Mouse (Mus musculus): ENCODE results near the gene Asb4. TPM values are rescaled to one million over a fixed set of nuclear protein-coding genes. Genes with fewer than 3 reads are reported as not detected.
A peak's percentile ranks its signal among the peaks of the same experiment; 100 is the strongest.

Asb4 gene
- polyA plus RNA-seq, 1 experiment from 2014 or later = 15.4 TPM

DNA sequence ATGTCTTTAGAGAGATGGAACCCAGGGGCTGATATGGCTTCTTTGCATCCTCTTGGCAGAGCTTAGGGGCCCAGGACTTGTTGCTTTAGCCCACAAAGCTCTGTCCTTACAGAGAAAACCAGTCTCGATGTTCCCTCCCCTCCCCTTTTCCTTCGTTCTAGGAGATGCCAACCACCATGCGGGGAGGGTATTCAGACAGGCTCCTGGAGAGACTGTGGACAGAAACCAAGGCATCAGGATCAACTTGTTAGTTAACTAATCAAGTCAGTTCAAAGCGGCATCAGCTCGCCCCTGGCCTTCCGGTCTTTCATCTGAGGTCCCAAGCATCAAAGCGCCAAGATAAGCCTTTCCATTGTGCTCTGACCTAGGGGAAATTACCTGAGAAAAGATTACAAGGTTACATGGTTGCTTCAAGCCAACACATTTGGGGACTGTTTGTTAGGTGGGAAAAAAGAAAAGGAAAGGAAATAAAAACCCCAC lies 2.0 kb downstream of the Asb4 start:
- no peaks in the 10 kb centered on the region for H3K36me3 ChIP-seq (ENCODE audit: control insufficient read depth, insufficient read depth, low read length)
- no peaks in the 10 kb centered on the region for H3K27me3 ChIP-seq (replicated peaks; ENCODE audit: control insufficient read depth, insufficient read depth, low read length)
- H3K9me3 ChIP-seq (ENCODE audit: control insufficient read depth, low read length) = no peaks in the 10 kb centered on the region
- no peak overlapping the region for H3K4me2 ChIP-seq (ENCODE audit: low read length)
- WGBS = 39% methylated on average over 7 of the region's 7 CpGs
- H3K9ac ChIP-seq (ENCODE audit: low read depth, low read length) = no peak overlapping the region
- no peak overlapping the region for H3K27ac ChIP-seq (ENCODE audit: low read depth, low read length)
- H3K4me1 ChIP-seq (ENCODE audit: control insufficient read depth, insufficient read depth, low read depth, low read length) = peaks cover 21% of the 10 kb centered on the region
- H3K4me3 ChIP-seq (ENCODE audit: low read length) = no peak overlapping the region
- ATAC-seq = no peak

DNA sequence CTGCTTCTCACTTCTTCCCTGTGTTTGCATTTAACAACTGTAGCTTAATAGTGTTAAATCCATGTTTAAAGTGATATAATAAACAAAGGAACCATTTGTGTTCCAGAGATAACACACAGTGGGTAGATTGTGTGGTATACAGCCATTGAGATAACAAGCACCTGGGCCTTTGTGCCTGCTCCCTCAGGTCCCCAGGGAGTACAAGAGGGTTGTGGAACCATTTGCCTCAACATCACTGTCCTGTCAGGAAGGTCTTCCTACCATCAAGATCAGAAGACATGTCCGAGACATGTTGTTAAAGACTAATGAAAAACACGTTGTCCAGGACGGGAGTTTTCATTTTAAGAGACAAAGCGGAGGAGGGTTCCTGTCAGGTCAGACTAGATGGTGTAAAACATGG lies 3.3 kb downstream of the Asb4 start:
- 90% methylated on average over 4 of the region's 4 CpGs for WGBS

DNA sequence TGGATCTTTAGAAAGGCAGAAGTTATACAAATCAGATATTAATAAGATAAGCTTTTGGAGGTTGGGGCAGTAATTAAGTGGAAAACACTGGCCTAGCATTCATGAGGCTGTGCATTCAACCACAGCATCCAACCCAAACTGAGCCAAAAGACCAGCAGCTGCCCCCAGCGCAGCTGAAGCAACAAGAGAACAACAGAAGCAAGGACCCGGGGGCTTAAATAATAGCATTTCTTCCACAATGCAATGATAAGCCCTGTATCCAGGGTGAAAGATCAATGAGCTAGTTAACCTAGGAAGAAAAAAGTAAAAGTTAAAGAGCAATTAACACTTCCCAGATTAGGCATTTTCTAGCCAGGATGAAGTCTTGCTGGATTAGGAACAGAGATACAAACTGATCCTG lies 4.2 kb downstream of the Asb4 start:
- 14% methylated on average over 2 of the region's 2 CpGs for WGBS

More for the DNA sequence above, 3.3 kb downstream of the Asb4 start:
- Histone ChIP-seq H3K27me3 (replicated peaks; ENCODE audit: control insufficient read depth, insufficient read depth, low read length) (no peaks in the 10 kb centered on the region), H3K36me3 (ENCODE audit: control insufficient read depth, insufficient read depth, low read length) (no peaks in the 10 kb centered on the region), H3K4me2 (ENCODE audit: low read length) (no peak overlapping the region), H3K27ac (ENCODE audit: low read depth, low read length) (no peak overlapping the region), H3K4me3 (ENCODE audit: low read length) (no peak overlapping the region), H3K9me3 (ENCODE audit: control insufficient read depth, low read length) (no peaks in the 10 kb centered on the region), H3K4me1 (ENCODE audit: control insufficient read depth, insufficient read depth, low read depth, low read length) (peaks cover 13% of the 10 kb centered on the region), H3K9ac (ENCODE audit: low read depth, low read length) (no peak overlapping the region)
- no peak for ATAC-seq

DNA sequence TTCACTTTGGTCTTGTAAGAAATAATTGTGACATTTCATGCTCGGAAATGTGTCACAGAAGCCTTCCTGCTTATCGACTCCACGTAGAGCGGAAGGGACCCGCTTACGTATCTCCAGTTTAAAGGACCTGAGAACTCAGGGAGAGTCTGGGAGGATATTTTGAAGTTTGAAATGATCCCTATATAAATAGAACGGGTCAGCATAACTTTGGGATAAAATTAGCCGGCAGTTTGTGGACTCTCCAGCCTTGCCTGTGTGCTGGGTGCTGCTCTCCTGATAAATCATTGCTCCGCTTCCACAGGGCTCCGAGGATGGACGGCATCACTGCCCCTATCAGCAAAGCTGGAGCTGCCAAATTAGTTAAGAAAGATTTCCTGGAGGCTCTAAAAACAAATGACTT lies 7.1 kb downstream of the Asb4 start:
- Histone ChIP-seq H3K4me1 (ENCODE audit: control insufficient read depth, insufficient read depth, low read depth, low read length) (no peaks in the 10 kb centered on the region), H3K27ac (ENCODE audit: low read depth, low read length) (no peak overlapping the region), H3K4me3 (ENCODE audit: low read length) (peak overlapping the region; percentile 30), H3K9ac (ENCODE audit: low read depth, low read length) (no peak overlapping the region), H3K36me3 (ENCODE audit: control insufficient read depth, insufficient read depth, low read length) (no peaks in the 10 kb centered on the region), H3K9me3 (ENCODE audit: control insufficient read depth, low read length) (no peaks in the 10 kb centered on the region), H3K4me2 (ENCODE audit: low read length) (peak overlapping the region; percentile 55), H3K27me3 (replicated peaks; ENCODE audit: control insufficient read depth, insufficient read depth, low read length) (no peaks in the 10 kb centered on the region)
- WGBS = 16% methylated on average over 11 of the region's 11 CpGs
- 0 out of 2 replicates have a peak, but pooled peaks have one; percentile 50 for ATAC-seq

More for the DNA sequence above, 4.2 kb downstream of the Asb4 start:
- Histone ChIP-seq H3K36me3 (ENCODE audit: control insufficient read depth, insufficient read depth, low read length) (no peaks in the 10 kb centered on the region), H3K4me2 (ENCODE audit: low read length) (no peak overlapping the region), H3K4me3 (ENCODE audit: low read length) (no peak overlapping the region), H3K9ac (ENCODE audit: low read depth, low read length) (no peak overlapping the region), H3K4me1 (ENCODE audit: control insufficient read depth, insufficient read depth, low read depth, low read length) (peaks cover 9% of the 10 kb centered on the region), H3K9me3 (ENCODE audit: control insufficient read depth, low read length) (no peaks in the 10 kb centered on the region), H3K27ac (ENCODE audit: low read depth, low read length) (no peak overlapping the region), H3K27me3 (replicated peaks; ENCODE audit: control insufficient read depth, insufficient read depth, low read length) (no peaks in the 10 kb centered on the region)
- ATAC-seq = no peak

DNA sequence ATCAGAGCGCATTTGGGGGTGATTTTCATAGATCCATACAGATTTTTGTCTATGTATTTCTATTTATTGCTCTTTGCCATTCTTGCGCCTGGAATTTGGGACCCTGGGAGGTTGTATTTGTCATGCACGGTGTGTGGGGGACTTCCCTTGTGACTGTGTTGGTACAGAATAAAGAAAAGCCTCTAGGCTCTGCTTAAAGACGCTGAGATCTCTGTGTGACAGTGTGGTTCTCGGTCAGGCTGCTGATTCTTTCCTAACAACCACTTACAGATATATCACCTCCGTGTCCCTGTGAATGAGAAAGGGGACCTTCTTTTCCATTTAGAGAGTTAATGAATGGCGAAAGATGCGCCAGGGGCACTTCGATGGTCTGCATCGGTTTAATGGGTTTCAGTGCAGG lies 7.8 kb downstream of the Asb4 start:
- Histone ChIP-seq H3K4me1 (ENCODE audit: control insufficient read depth, insufficient read depth, low read depth, low read length) (no peaks in the 10 kb centered on the region), H3K36me3 (ENCODE audit: control insufficient read depth, insufficient read depth, low read length) (no peaks in the 10 kb centered on the region), H3K4me3 (ENCODE audit: low read length) (peak overlapping the region; percentile 18), H3K9ac (ENCODE audit: low read depth, low read length) (peak overlapping the region; percentile 29; the same call in 1 of the 2 replicates), H3K27me3 (replicated peaks; ENCODE audit: control insufficient read depth, insufficient read depth, low read length) (no peaks in the 10 kb centered on the region), H3K27ac (ENCODE audit: low read depth, low read length) (no peak overlapping the region), H3K9me3 (ENCODE audit: control insufficient read depth, low read length) (no peaks in the 10 kb centered on the region), H3K4me2 (ENCODE audit: low read length) (peak overlapping the region; percentile 33)
- no peak for ATAC-seq
- WGBS = 14% methylated on average over 10 of the region's 10 CpGs

DNA sequence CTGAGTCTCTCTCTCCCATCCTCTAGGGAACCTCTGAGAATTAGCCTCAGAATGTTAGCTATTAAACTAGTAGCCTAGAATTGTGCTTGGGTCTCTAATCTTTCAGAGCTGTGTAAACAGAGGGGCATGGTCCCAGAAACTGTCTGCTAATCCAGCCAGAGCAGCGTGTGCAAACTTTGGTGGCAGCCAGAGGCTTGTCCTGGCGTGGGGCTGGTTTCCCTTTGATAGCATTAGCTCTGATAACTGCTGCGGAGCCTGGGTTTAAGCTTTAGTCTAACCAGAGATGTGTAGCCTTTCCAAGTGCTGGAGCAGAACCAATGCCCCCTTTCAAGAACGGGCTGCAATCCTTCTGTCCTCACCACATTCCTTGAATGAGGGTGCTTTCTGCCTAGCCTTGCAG lies 11.8 kb downstream of the Asb4 start:
- Histone ChIP-seq H3K4me1 (ENCODE audit: control insufficient read depth, insufficient read depth, low read depth, low read length) (no peaks in the 10 kb centered on the region), H3K27me3 (replicated peaks; ENCODE audit: control insufficient read depth, insufficient read depth, low read length) (no peaks in the 10 kb centered on the region), H3K4me2 (ENCODE audit: low read length) (no peak overlapping the region), H3K9ac (ENCODE audit: low read depth, low read length) (no peak overlapping the region), H3K4me3 (ENCODE audit: low read length) (no peak overlapping the region), H3K9me3 (ENCODE audit: control insufficient read depth, low read length) (no peaks in the 10 kb centered on the region), H3K27ac (ENCODE audit: low read depth, low read length) (no peak overlapping the region), H3K36me3 (ENCODE audit: control insufficient read depth, insufficient read depth, low read length) (no peaks in the 10 kb centered on the region)
- ATAC-seq = no peak
- 33% methylated on average over 4 of the region's 4 CpGs for WGBS

DNA sequence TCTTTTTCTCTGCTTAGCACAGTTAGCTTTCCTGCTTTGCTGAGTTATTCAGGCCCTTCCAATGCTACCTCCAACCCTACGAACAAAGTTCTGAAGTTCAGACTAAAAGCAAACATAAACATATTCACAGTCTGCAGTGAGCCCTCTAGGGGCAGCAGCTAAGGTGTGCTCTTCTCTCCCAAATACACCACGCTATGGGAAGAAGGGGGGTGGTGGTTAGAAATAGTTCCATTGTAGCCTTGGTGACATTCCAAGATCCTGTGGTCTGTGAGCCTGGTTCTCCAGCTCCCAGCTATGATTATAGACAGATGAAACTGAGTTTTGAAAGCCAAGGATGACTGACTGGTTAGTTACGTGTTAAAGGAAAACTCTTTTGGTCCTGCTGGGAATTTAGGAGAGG lies 13.6 kb downstream of the Asb4 start:
- Histone ChIP-seq H3K4me1 (ENCODE audit: control insufficient read depth, insufficient read depth, low read depth, low read length) (no peaks in the 10 kb centered on the region), H3K9me3 (ENCODE audit: control insufficient read depth, low read length) (no peaks in the 10 kb centered on the region), H3K36me3 (ENCODE audit: control insufficient read depth, insufficient read depth, low read length) (no peaks in the 10 kb centered on the region), H3K4me2 (ENCODE audit: low read length) (no peak overlapping the region), H3K4me3 (ENCODE audit: low read length) (no peak overlapping the region), H3K27ac (ENCODE audit: low read depth, low read length) (no peak overlapping the region), H3K27me3 (replicated peaks; ENCODE audit: control insufficient read depth, insufficient read depth, low read length) (no peaks in the 10 kb centered on the region), H3K9ac (ENCODE audit: low read depth, low read length) (no peak overlapping the region)
- ATAC-seq = no peak
- WGBS = 68% methylated on average over 3 of the region's 3 CpGs

DNA sequence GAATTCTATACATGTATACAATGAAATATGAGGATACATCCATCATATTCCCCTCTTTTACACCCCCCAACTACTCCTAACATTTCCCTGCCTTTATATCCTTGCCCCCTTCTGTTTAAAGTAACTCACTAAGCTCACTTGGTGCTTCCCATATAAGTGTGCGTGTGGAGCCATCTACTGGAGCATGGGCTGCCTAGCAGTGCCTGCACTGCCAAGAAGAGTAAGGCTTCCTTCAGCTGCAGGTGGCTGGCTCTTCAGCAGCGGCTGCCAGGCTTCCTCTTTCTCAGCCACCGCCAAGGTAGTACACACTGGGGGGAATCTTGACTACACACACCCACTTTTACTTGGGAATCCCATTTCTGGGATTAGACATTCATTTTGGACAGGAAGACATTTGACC lies 18.2 kb downstream of the Asb4 start:
- Histone ChIP-seq H3K9me3 (ENCODE audit: control insufficient read depth, low read length) (no peaks in the 10 kb centered on the region), H3K4me3 (ENCODE audit: low read length) (no peak overlapping the region), H3K4me2 (ENCODE audit: low read length) (no peak overlapping the region), H3K27ac (ENCODE audit: low read depth, low read length) (no peak overlapping the region), H3K9ac (ENCODE audit: low read depth, low read length) (no peak overlapping the region), H3K36me3 (ENCODE audit: control insufficient read depth, insufficient read depth, low read length) (no peaks in the 10 kb centered on the region), H3K4me1 (ENCODE audit: control insufficient read depth, insufficient read depth, low read depth, low read length) (peaks cover 10% of the 10 kb centered on the region), H3K27me3 (replicated peaks; ENCODE audit: control insufficient read depth, insufficient read depth, low read length) (no peaks in the 10 kb centered on the region)
- WGBS = 2% methylated on average over 3 of the region's 3 CpGs
- peak; percentile 91 for ATAC-seq

DNA sequence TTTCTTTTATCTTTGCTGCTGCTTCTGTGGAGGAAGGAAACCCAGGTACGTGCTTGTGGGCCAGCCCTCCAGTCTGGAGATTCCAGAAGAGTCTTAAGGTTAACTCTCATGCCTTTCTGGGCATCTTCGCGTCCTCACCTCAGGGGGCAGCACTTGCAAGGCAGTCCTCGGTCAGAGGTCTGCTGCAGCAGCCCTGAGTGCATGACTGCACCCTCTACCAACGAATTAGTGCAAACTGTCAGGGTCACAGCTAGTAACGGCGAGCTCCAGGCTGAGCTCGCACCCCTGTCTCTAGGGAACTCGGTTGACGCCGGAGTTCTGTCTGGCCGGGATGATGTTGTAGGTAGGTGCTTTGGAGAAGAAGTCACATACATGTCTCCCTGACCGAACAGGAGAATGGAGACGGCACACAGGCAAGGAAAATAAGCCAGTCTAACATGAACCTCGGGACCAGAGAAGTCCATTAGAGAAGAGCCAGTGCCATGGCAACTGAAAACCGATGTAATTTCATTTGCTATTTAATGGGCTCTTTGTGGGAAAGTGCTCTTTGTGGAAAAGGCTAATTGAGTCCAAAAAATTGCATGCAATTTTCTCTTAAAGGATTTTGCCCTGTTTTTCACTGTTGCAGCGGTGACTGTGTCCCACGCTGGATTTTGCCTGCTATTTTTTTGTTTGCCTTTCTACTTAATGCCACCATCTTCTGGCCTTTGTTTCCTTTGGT lies 20.1 kb downstream of the Asb4 start:
- Histone ChIP-seq H3K4me2 (ENCODE audit: low read length) (peak overlapping the region; percentile 56), H3K27ac (ENCODE audit: low read depth, low read length) (peak overlapping the region; percentile 60), H3K27me3 (replicated peaks; ENCODE audit: control insufficient read depth, insufficient read depth, low read length) (no peaks in the 10 kb centered on the region), H3K4me1 (ENCODE audit: control insufficient read depth, insufficient read depth, low read depth, low read length) (peaks cover 12% of the 10 kb centered on the region), H3K36me3 (ENCODE audit: control insufficient read depth, insufficient read depth, low read length) (no peaks in the 10 kb centered on the region), H3K4me3 (ENCODE audit: low read length) (peak overlapping the region; percentile 29), H3K9ac (ENCODE audit: low read depth, low read length) (peak overlapping the region; percentile 52), H3K9me3 (ENCODE audit: control insufficient read depth, low read length) (no peaks in the 10 kb centered on the region)
- 11% methylated on average over 18 of the region's 18 CpGs for WGBS
- ATAC-seq = peak; percentile 58

Measured in hindbrain, embryonic 16.5 days (tissue).